In the genomic region with DNA sequence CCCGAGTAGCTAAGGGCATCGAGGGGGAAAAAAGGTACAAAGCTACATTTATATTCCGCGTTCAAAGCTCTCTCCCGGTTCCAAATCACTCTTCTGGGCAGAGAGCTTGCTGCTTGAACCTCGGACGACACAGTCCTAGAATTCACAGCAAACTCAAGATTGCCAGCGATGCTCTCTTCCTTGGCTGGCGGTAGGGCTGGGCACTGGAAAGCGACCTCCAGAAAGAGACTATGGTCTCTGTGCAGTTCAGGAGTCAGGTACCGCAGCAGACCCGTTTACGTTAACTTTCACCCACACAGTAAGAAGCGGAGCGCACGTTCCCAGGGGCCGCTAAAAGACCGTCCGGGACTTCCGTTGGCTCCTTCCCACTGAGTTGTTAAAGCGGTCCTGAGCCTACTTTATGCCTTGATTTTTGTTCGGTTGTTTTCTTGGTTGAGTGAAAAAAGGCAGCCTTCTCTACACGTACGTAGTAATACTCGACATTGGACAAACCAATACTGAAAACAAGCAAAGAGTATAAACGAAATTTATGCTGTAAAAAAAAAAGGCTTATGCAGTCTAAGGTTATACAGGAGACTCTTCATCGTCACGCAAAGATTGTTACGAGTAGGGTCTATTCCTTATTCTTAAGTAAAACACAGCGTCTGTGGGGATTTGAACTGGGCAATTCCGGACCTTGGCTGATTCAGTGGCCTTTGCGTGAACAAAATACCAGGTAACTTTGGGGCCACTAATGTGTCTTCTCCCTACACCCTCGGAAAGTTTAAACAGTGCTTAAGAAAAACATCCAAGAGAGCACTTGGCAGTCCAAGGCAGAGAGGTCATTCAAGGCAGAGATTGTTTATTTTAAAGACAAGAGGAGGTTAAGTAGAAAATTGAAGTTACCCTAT, we compare ENCODE assay signal across 10 mouse cellular contexts. TPM values are rescaled to one million over a fixed set of nuclear protein-coding genes. Genes with fewer than 3 reads are reported as not detected.
DNase-seq lines count a peak whose midpoint lies in the region; ATAC-seq lines count a peak whose summit lies in the region.
"Had no signal": no experiment of that assay in that cellular context is flagged by ENCODE, and none has a peak within 500 bp of the region (broad histone marks: within the 10 kb centered on the region; RNA-seq: fewer than 3 reads in every experiment).

No protein-coding gene starts in this region.

- no peak overlapping the region for H3K9ac ChIP-seq in hindbrain, embryonic 14.5 days
- H3K9ac ChIP-seq in hindbrain, embryonic 16.5 days (ENCODE audit: low read depth, low read length): no peak overlapping the region
- H3K9ac ChIP-seq in midbrain, embryonic 13.5 days (replicated peaks): no peak overlapping the region
- no peak overlapping the region for H3K9ac ChIP-seq in midbrain, embryonic 15.5 days
- peak overlapping the region; percentile 47 for H3K9ac ChIP-seq in forebrain, embryonic 12.5 days
- H3K9ac ChIP-seq: midbrain, embryonic 12.5 days had no signal

- WGBS in hindbrain, embryonic 14.5 days: under 1% methylated on average over 33 of the region's 33 CpGs
- under 1% methylated on average over 33 of the region's 33 CpGs for WGBS in hindbrain, embryonic 16.5 days
- 1% methylated on average over 33 of the region's 33 CpGs for WGBS in midbrain, embryonic 13.5 days
- under 1% methylated on average over 33 of the region's 33 CpGs for WGBS in midbrain, embryonic 15.5 days
- WGBS in forebrain, embryonic 12.5 days: under 1% methylated on average over 33 of the region's 33 CpGs

- ATAC-seq in hindbrain, embryonic 14.5 days (ENCODE audit: low FRiP score): no peak
- ATAC-seq in hindbrain, embryonic 16.5 days: no peak
- no peak for ATAC-seq in midbrain, embryonic 13.5 days
- no peak for ATAC-seq in midbrain, embryonic 15.5 days (replicated peaks)
- no peak for ATAC-seq in forebrain, embryonic 12.5 days (ENCODE audit: low FRiP score)

- no peaks in the 10 kb centered on the region for H3K9me3 ChIP-seq in hindbrain, embryonic 14.5 days (ENCODE audit: control insufficient read depth, low read length)
- no peaks in the 10 kb centered on the region for H3K9me3 ChIP-seq in hindbrain, embryonic 16.5 days (ENCODE audit: control insufficient read depth, low read length)
- no peaks in the 10 kb centered on the region for H3K9me3 ChIP-seq in midbrain, embryonic 13.5 days
- H3K9me3 ChIP-seq in midbrain, embryonic 15.5 days: no peaks in the 10 kb centered on the region
- H3K9me3 ChIP-seq in forebrain, embryonic 12.5 days: no peaks in the 10 kb centered on the region
- H3K9me3 ChIP-seq: midbrain, embryonic 12.5 days had no signal

- H3K4me3 ChIP-seq in hindbrain, embryonic 14.5 days (replicated peaks; ENCODE audit: low read length): no peak overlapping the region
- no peak overlapping the region for H3K4me3 ChIP-seq in hindbrain, embryonic 16.5 days (ENCODE audit: low read length)
- no peak overlapping the region for H3K4me3 ChIP-seq in midbrain, embryonic 13.5 days (replicated peaks)
- H3K4me3 ChIP-seq in midbrain, embryonic 15.5 days: no peak overlapping the region
- H3K4me3 ChIP-seq in forebrain, embryonic 12.5 days (replicated peaks): peak overlapping the region; percentile 59

- DNase-seq in hindbrain, embryonic 14.5 days (ENCODE audit: low spot score): peak; percentile 49
- DNase-seq in testis, postnatal 14 days (ENCODE audit: low spot score): no peak
- DNase-seq in urinary bladder, adult 2 months (ENCODE audit: low spot score): no peak
- DNase-seq: thymus, adult 2 months had no signal

- peaks cover 100% of the 10 kb centered on the region for H3K27me3 ChIP-seq in hindbrain, embryonic 14.5 days (ENCODE audit: control insufficient read depth, insufficient read depth, low read length)
- H3K27me3 ChIP-seq in hindbrain, embryonic 16.5 days (replicated peaks; ENCODE audit: control insufficient read depth, insufficient read depth, low read length): peaks cover 66% of the 10 kb centered on the region
- peaks cover 98% of the 10 kb centered on the region for H3K27me3 ChIP-seq in midbrain, embryonic 13.5 days
- H3K27me3 ChIP-seq in midbrain, embryonic 15.5 days (replicated peaks): peaks cover 86% of the 10 kb centered on the region
- H3K27me3 ChIP-seq in forebrain, embryonic 12.5 days: peaks cover 90% of the 10 kb centered on the region

- H3K27ac ChIP-seq in hindbrain, embryonic 14.5 days: no peak overlapping the region
- no peak overlapping the region for H3K27ac ChIP-seq in hindbrain, embryonic 16.5 days (ENCODE audit: low read depth, low read length)
- H3K27ac ChIP-seq in midbrain, embryonic 13.5 days: no peak overlapping the region
- no peak overlapping the region for H3K27ac ChIP-seq in midbrain, embryonic 15.5 days
- peak overlapping the region; percentile 93 for H3K27ac ChIP-seq in forebrain, embryonic 12.5 days
- H3K27ac ChIP-seq: midbrain, embryonic 12.5 days had no signal

- H3K36me3 ChIP-seq in hindbrain, embryonic 14.5 days (replicated peaks; ENCODE audit: control insufficient read depth, insufficient read depth): no peaks in the 10 kb centered on the region
- no peaks in the 10 kb centered on the region for H3K36me3 ChIP-seq in hindbrain, embryonic 16.5 days (ENCODE audit: control insufficient read depth, insufficient read depth, low read length)
- H3K36me3 ChIP-seq in midbrain, embryonic 13.5 days: no peaks in the 10 kb centered on the region
- H3K36me3 ChIP-seq in midbrain, embryonic 15.5 days (replicated peaks): no peaks in the 10 kb centered on the region
- H3K36me3 ChIP-seq in forebrain, embryonic 12.5 days (replicated peaks): no peaks in the 10 kb centered on the region
- H3K36me3 ChIP-seq: midbrain, embryonic 12.5 days had no signal

- peaks cover 16% of the 10 kb centered on the region; the same call in 1 of the 2 replicates for H3K4me1 ChIP-seq in hindbrain, embryonic 14.5 days (replicated peaks; ENCODE audit: control insufficient read depth, insufficient read depth, low read length)
- peaks cover 15% of the 10 kb centered on the region for H3K4me1 ChIP-seq in hindbrain, embryonic 16.5 days (ENCODE audit: control insufficient read depth, insufficient read depth, low read depth, low read length)
- H3K4me1 ChIP-seq in midbrain, embryonic 13.5 days (replicated peaks): peaks cover 30% of the 10 kb centered on the region
- peaks cover 21% of the 10 kb centered on the region for H3K4me1 ChIP-seq in midbrain, embryonic 15.5 days
- H3K4me1 ChIP-seq in forebrain, embryonic 12.5 days: peaks cover 50% of the 10 kb centered on the region

- no peak overlapping the region for H3K4me2 ChIP-seq in hindbrain, embryonic 14.5 days (replicated peaks)
- H3K4me2 ChIP-seq in hindbrain, embryonic 16.5 days (ENCODE audit: low read length): no peak overlapping the region
- H3K4me2 ChIP-seq in midbrain, embryonic 13.5 days (replicated peaks): peak overlapping the region; percentile 59; the same call in 1 of the 2 replicates
- H3K4me2 ChIP-seq in midbrain, embryonic 15.5 days: no peak overlapping the region
- peak overlapping the region; percentile 59 for H3K4me2 ChIP-seq in forebrain, embryonic 12.5 days

RNA-seq across cellular contexts. Expression of gene Dmrt3, which starts 0.9 kb away (rescaled TPM):
- 0.80 and 0.86 TPM in 2 replicates for polyA plus RNA-seq in hindbrain, embryonic 14.5 days (2014; fragmentation: Nextera tagmentation; extraction: Ambion mirVana)
- 0.16 and 0.47 TPM in 2 replicates for polyA plus RNA-seq in hindbrain, embryonic 16.5 days (2015; fragmentation: Nextera tagmentation; extraction: Ambion mirVana)
- polyA plus RNA-seq in midbrain, embryonic 13.5 days (2015; fragmentation: Nextera tagmentation; extraction: Ambion mirVana): 0.48 and 1.5 TPM in 2 replicates
- 0.22 and 0.32 TPM in 2 replicates for polyA plus RNA-seq in midbrain, embryonic 15.5 days (2015; fragmentation: Nextera tagmentation; extraction: Ambion mirVana)
- polyA plus RNA-seq in forebrain, embryonic 12.5 days (2016; fragmentation: Nextera tagmentation; extraction: Ambion mirVana): 11.8 and 18.9 TPM in 2 replicates
- polyA plus RNA-seq in urinary bladder, adult 2 months (2012; rRNA removed): 0.06 TPM in 1 of 2 replicates, not detected in the other
- polyA plus RNA-seq: liver, embryonic 16.5 days had no signal

Comparison
In these comparisons a context has a peak if more than half of its experiments do, and no peak if none do; other contexts are left out.
1. H3K4me2 ChIP-seq: peak in midbrain, embryonic 13.5 days (single experiment) and forebrain, embryonic 12.5 days (single experiment); none in hindbrain, embryonic 14.5 days (single experiment), hindbrain, embryonic 16.5 days (single experiment) and midbrain, embryonic 15.5 days (single experiment).